Mouse (Mus musculus) lung, postnatal 14 days (tissue): Measurements from ENCODE around the gene Rptor.

ENCODE experiments used
- DNase-seq: peaks from one replicate; pipeline ENCODE4 v3.0.0; 2021

Gene Rptor

DNA sequence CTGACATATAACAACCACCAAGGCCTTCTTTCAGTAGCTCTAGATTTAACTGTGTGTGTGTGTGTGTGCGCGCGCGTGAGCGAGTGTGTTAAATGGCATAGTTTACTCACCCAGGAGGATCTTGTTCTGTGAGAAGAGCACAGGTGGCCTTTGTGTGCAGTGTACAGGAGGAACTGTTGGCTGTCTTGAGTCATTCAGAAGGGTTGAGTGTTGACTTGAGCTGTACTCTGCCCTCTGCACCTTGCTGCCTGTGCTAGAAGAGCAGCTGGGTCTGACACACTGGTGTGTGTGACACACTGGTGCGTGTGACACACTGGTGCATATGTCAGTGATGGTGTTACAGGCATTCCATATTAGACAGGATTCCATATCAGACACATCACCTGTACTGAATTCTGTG lies 8.8 kb downstream of the Rptor start:
- DNase-seq = no peak

DNA sequence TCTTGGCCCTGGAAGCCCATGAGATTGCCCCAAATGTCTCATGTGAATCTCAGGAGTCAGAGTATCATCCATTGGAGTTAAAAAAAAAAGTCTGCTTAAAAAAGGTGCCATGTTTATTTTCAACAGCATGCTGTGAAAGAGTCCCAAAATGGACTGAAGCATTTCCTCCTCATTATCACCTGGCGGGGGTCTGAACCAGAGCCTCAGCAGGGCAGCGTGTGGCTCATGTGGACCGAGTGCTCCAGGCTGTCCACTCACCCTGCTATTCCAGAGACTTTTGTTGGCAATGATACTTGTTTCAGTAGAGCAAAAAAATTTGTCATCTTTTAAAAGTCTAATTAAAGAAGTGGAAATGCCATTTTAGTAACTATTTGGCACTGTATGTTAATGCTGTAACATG lies 9.5 kb downstream of the Rptor start:
- no peak for DNase-seq

DNA sequence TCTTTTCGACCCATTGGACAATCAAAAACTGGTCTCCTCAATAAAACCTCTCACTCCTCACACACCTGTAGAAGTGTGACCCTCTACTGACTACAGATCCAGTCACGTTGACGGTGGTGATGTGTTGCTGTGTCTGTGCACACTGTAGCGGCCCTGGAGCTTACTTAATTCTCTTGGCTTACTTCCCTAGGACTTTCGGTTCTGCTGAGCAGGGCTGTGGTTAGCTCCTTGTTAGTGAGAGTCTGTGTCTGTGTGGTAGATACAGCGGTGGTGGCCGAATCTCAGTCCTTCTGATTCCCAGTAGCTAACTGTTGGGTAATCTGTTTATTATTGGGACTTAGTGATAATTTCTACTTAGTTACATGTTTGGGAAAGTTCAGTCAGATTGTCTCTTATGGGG lies 12.4 kb downstream of the Rptor start:
- no peak for DNase-seq

DNA sequence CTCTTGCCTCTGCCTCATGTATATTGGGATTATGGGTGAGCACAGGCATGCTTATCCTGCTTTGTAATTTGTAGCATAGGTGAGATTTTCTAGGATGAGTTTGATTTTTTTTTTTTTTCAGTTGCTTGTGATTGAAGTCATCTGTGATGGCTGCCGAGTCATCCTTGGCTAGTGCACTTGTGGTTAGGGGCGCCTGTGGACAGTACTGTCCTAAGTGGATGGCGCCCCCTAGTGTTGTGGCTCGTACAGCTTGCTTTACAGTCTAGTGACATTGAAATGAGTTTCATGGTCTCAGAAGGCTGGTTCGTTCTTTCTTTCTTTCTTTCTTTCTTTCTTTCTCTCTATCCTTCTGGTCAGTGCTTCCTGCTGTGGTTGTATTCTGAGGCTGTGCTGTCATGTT lies 16.1 kb downstream of the Rptor start:
- peak; percentile 73 for DNase-seq

DNA sequence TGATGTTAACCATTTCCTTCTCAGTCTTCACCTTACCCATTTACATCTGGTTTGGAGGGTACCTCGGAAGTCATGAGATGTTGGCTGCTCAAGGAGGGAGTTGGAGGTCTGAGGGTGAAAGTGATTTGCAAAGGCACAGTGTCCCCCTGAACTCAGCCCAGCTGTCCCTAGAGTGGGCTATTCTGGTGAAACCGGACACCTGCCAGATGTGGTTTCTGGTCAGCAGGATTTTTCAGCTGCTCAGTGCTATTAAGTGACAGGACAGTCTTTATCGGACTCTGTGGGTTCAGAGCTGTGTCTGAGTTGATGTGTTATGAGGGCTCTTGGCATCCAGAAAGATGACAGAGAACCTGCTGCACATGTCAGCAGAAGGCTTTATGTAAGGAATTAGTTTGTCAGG lies 18.6 kb downstream of the Rptor start:
- no peak for DNase-seq

DNA sequence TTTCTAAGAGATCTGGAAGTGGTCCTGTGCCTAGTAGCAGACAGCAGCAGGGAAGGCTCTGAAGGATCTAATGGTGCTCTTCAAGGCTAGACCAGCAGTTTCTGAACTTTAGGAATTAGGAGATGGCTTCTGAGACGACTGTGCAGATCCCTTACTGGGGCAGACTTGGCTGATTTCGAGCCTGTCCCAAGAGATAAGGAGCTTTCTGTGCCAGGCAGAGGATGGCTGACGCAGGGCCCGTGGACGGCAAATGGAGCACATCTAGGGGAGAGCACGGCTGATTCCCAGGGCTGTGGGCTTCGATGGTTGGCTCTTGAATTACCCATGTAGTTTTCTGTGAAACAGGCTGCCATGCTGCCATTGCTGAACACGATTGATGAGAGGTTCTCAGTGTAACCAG lies 21.1 kb downstream of the Rptor start:
- DNase-seq = no peak

DNA sequence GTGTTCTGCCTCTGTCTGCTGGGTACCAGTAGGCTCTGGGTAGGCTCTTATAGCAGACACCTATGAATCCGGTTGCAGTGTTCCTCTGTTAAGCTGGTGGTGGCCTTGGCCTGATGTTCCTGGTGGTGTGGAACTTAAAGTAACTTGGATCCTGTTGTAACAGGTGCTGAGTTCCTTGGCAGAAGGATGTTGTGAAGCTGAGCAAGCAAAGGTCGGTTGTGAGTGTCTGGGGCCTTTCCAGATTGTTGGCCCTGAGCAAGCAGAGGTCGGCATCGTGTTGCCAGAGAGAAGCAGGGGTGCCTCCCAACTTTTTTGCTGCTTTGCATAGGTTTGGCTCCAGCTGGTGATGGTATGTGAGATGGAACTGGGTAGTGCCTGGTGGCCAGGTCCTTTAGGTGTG lies 21.7 kb downstream of the Rptor start:
- DNase-seq = no peak

DNA sequence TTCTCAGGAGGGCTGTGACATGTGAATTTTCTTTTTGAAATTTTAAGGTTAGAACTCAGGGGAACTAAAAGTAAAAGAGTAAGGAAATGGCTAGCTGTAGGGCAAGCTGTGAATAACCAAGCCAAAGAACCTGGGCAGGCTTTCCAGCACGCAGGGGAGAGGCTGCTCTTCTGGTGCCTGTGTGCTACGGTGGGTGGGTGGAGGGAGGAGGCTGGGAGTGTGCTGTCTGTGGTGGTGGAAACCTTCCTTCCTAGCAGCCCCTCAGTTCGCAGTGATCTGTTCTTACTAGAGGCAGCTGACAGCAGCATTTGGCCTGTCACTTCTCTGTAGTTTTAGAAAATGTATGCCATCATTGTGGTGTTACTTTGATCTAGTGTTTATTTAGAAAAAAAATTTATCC lies 22.2 kb downstream of the Rptor start:
- no peak for DNase-seq

DNA sequence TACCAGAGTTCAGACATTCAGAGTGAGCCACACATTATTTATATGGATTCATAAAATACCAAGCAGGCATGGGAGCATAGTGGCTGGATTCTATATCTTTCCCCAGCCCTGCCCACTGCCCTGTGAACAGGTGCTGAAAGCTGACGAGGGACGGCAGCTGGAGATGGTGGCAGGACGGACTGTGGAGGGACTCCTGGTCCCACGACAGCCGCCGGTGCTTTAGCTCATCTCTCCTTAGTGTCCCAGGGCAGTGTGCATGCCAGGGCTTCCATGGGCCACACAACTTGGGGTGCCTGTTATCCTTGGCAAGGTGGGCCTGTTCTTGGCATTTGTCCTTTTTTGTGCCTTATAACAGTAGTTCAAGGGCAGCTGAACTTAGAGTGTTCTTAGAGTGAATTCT lies 22.8 kb downstream of the Rptor start:
- DNase-seq = no peak

DNA sequence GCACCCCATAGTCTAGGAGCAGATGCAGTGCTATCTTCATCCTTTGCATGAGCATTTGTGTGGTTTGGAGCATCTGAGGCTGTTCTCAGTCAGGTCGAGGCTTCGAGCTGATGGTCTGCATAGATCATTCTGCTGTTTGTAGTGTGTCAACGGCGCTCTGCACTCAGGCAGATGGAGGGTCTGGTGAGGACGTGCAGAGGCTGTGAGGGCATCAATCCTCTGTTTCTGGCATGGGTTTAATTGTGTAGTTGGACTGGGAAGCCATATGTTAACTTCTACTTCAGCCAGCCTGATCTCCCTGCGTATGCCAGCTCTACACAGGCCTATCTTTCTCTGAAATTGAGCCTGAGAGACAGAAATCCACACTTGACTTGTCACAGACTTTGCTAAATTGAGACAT lies 23.2 kb downstream of the Rptor start:
- DNase-seq = no peak

DNA sequence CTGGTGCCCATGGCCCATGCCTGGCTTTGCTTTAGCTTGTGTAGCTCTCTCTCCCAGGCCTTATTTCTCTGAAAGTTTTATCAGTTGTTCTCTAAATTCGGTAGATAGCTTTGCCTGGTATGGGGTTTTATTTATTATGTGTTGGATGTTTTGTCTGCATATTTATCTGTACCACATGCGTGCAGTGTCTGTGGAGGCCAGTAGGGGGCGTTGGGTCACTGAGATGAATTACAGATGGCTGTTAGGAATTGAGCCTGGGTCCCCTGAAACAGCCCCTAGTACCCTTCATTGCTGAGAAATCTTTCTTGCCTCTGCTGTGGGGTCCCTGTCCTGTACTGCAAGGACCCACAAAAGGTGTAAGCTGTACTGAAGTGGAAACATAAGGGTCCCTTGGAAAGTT lies 24.5 kb downstream of the Rptor start:
- DNase-seq = no peak

DNA sequence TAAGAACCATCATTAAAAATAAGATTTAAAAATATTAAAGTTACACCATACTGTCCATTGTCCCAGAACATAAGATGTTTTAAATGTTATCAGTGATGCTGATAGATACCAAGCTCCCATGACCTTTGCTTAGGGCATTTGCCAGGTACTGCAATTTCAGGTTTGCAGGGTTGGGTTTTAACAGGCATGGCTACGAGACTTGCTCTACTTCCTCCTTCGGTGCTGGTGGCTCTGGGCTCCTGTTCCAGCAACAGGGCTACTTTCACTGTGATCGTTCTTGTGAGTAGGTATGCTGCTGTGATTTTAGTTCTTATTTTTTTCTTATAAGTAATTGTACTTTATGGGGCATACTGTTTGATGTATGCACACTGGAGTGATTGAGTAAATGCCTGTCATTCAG lies 26.4 kb downstream of the Rptor start:
- DNase-seq = no peak

DNA sequence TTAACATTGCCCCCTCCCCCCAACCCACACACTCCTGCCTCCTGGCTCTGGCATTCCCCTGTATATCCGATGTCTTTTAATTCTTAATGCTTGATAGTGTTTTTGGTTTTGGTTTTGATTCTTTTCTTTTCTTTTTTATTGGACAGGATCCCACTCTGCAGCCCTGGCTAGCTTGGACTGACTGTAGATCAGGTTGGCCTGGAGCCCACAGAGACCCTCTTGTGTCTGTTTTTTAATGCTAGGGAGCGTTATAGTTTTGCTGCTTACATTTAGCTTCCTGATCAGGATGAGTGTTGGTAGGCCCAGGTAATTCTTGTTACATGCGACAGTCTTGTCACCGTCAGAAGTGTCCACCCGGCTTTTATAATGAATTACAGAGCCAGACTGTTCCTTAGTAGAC lies 27.6 kb downstream of the Rptor start:
- no peak for DNase-seq

DNA sequence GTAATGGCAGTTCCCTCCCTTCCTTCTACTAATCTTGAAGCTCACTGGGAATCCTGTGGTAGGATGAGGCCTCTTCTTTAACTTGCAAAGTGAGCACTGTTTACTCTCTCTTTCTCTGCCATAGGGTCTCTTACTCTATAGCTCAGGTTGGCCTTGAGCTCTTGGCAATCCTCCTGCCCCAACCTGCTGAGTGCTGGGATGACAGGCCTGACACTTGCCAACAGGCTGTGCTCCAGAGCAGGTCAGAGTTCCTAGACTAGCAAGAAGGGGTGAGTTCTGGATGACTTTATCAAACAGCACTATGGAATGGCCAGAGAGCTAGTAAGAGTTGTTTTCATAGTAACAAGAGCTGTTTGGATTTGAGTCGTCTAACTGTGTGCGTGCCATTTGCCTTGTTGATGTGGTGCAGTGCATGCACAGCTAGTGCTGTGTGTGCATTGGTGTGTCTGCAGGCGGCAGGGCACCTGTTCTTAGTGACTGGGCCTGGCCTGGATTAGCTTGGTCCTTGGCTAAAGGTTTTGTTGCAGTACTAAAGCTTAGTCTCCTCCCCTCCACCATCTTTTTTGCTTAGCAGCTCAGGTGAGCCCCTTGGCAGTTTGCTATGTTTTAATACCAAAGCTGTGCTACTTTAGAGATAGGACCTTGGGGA lies 28.6 kb downstream of the Rptor start:
- DNase-seq = no peak

DNA sequence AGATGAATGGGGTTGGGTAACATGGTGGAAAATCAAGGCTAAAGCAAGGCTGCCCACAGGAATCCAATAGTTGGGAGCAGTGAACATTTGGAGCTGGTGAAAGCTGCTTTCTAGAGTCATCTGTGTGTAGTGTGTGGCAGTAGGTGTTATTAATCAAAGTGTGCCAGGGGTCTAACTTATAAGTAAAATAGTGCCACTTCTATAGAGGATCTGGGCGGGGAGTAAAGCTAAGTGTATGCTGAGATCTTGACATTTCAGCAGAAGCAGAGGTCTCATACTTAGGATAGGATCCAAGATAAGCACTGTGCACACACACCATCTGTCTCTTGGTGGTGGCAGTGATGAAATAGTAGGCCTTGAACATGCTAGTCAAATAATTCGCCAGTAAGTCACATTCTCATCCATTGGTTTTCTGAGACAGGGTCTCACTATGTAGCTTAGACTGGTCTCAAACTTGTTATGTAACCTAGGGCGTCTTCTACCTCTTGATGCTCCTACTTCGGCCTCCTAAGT lies 33.7 kb downstream of the Rptor start:
- no peak for DNase-seq

DNA sequence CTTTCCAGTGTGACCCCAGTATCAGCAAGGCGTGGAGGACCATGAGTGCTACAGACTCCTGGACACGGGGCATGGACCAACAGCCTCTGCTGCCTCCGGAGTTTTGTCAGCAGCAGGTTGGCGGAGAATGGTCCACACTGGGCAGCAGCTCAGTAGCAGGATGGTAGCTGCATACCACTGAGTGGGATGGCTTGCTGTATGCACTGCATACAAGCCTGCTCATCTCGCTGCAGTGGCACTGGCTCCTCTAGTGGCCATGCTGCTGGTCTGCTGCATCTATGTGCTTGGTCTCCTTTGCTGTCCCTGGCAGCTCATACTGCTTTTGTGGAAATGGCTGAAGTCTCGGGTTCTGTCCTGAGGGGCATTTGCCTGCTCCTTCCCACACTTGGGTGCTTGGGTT lies 34.8 kb downstream of the Rptor start:
- DNase-seq = no peak

DNA sequence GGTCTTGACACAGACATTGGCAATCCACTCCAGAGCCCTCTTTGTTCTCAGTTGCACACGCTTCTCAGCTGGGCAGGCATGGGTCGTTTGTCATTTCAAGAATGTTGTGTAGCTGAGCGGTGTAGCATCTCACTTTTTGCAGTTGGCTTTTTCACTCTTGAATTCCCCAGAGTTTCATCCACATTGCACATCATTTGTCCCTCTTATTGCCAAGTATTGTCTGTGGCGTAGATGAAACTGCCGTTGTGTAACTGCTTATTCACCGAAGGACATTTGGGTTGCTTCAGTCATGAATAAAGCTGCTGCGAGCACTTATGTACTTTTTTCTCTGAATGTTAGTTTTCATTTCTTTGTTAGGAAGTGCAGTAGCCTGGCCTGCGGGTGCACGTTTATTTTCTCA lies 37.8 kb downstream of the Rptor start:
- no peak for DNase-seq

DNA sequence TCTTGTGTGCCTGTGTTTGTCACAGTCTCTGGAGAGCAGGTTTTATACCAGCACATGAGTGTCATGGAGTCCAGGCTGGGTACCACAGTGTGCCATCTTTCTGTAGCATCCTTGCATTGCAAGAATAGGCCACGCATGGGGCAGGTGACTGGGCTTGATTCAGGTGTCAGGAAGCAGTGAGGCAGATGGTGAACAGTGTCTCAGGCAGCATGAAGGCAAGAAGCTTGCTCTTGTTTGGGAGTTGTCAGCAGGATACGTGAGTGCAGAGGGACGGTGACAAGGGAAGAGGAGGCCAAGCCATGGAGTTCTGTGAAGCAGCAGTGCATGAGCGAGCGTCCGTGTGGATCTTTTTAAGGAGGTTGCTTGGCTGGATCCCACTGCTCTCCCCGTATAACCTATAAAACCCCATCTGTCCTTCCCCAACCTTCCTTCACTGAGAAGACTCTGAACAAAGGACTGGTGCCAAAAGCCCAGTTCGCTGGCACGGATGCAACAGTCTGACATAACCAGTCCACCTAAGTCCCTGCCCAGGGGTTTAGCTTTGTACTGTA lies 39.2 kb downstream of the Rptor start:
- no peak for DNase-seq

DNA sequence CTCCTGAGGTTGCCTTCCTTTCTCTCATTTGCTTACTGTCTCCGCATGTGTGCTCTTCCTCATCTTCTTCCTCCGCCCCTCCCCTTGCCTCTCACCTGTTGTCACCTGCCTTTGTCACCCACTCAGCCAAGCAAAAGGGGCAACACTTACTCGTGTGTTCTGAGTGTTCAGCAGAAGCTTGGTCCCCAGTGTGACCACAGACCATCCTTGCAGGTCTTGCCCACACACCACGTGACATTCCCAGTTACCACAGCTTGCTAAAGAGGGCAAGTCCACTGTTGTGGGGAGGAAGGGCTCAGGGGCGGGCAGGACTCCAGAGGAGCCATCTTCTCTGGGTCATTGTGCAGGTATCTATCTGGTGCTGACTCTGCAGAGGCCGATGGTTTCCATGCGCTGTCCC lies 40.6 kb downstream of the Rptor start:
- DNase-seq = no peak

DNA sequence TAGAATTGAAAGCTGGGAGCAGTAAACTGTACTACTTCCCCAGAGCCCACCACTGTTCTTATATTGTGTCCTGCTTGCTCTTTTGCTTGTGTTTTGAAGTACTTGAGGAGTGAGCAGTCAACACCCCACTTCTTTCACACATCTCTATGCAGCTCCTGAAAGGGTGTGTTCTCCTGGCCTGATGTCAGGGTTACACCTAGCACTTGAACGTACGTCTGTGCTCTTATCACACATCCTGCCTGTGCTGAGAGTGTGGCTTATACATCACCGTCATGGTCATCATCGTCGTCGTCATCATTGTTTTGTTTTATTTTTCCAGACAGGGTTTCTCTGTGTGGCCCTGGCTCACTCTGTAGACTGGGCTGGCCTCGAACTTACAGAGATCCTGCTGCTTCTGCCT lies 41.4 kb downstream of the Rptor start:
- no peak for DNase-seq

DNA sequence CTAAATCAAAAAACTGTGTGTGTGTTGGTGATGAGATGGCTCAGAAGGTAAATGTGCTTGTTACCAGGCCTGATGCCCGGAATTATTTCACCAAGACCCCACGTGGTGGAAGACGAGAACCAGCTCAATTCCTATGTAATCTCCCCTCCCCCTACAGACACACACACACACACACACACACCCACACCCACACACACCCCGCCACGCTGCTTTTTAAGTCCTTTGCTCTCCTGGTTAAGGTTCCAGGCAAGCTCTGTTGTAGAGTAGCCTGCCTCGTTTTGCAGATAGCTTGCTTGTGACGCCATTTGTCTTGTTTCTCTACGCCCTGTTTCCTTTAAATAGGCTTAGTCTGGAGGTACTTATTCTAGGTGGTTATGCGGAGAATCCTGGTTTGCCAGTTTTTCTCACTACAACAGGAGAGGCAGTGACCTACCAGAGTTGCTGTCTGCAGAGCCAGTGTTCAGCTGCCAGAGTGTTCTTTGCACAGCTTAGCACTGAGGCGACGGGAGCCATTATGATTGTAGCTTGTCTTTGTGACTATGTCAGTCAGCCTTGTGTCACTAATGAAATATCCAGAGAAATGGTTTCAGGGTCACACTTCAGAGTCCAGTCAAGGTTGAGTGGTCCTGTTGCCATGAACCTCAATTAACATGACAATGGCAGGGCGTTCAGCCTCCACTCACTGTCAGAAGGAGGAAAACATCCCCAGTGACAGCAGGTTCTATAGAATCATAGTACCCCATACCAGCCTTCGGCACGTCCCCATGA lies 42.1 kb downstream of the Rptor start:
- no peak for DNase-seq

DNA sequence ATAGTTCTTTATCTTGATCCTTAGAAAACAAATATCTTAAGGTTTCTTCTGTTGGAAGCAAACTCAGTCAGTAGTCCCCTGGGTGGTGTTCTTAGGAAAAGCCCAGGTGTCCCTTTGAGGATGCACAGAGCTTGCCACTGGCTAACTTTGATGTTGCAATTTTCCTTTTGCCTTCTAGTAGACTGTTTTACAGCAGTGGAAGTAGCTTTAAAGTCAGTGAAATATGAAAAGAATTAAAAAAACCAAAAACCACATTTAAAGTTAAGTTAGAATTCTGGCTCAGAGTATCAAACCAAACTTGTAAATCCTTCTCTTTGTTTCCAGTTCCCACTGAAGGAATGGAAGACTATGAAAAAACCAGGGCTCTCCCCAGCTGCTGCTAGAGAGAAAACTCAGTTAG lies 47.8 kb downstream of the Rptor start:
- no peak for DNase-seq

DNA sequence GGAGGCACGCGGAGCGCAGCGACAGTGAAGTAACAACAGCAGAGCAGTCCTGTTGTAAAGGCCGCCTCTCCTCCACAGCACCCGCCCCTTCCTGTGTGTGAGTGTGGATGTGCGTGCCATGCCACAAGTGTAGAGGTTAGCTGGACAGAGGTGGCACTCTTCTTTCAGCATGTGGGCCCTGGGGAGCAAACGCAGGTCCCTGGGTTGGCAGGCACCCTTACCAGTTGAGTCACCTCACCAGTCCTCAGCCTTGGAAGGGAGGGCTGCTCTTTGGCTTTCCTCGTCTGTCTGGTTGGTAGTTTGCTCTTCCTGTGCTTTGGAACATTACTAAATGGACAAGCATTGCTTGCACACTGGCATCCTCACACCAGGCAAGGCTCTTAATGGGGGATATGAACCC lies 50.6 kb downstream of the Rptor start:
- no peak for DNase-seq

DNA sequence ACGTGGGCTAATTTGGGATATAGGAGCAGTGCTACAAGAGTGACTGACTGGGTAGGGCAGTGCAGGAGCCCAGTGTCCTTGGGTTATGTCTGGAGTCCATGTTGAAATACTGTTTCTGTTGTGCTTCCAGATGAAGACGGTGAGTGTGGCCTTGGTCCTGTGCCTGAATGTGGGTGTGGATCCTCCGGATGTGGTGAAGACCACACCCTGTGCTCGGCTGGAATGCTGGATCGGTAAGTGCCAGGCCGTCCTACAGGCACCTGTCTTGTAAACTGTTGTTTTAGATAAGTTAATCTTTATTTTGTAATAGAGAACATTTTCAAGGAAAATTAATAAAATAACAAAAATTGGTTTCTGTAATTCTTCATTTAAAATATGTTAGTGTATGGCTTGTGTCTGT lies 54.8 kb downstream of the Rptor start:
- no peak for DNase-seq

DNA sequence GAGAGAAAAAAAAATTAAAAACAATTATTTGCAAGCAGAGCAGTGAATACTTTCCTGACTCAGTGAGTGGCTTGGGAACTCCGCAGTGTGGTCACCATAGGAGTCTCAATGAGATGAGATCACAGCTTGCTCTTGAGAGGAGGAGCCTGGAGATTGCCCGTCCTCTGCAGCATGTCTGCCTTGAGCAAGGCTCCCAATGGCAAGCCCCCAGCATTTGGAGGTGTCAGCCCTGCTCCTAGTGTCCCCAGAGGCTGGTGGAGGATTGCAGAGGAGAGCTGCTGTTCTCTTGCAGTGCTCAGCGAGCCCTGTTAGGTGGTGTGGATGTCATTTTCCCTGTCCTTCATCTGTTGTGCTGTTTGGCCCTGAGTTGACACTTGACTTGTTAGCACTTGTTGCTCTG lies 56.6 kb downstream of the Rptor start:
- no peak for DNase-seq
